Mouse (Mus musculus): ENCODE data around the gene Gm14459.
"Not testable (repeated sequence)": the region's sequence is repeated elsewhere in the genome, so short reads cannot be mapped to it uniquely, and the experiment has no call there.

The Gm14459 gene
- long read RNA-seq, experiment 1: 0 reads
- long read RNA-seq, experiment 2: 0 reads

DNA sequence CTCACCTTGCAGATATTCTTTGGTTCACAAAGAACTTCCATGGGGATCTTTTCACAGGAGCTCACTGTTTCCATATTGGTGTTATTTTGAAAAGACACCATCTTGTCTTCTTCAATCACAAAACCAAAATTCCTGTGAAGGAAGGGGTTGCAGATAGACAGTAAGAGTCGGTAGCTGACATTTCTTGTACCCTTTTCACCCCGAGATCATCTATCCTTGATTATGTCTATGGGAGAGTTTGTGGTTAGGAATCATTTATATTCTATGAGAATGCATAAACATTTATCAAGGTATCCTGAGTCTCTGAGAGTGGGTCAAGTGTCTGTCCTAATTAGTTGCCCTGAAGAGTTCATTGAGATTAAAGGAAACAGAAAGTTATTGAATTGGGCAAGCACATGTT lies at the start of gene Gm14459:
TSS of gene Gm14459 (minus strand) at position 101 of the 400 bp plus-strand sequence.
- intact Hi-C loops (cut with DNase I): no loop called here

DNA sequence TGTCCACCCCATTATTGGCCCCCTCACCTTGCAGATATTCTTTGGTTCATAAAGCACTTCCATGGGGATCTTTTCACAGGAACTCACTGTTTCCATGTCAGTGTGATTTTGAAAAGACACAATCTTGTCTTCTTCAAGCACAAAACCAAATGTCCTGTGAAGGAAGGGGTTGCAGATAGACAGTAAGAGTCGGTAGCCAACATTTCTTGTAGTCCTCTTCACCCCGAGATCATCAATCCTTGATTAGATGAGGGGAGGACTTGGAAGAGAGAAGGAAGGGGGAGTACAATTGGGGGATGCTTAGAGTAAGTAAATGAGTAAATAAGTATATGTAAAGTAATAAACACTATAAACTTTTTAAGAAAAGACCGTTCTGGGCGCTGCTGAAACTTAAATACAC lies 23.4 kb upstream of the Gm14459 start, which contains the start of gene Ssxb6:
TSS of gene Ssxb6 (minus strand) at position 101 of the 400 bp plus-strand sequence.
- intact Hi-C loops (cut with DNase I): not testable (repeated sequence)
